Mouse (Mus musculus) common myeloid progenitor, adult 5-6 weeks (primary cell): ENCODE measurements around the gene Sufu. TPM values are rescaled to one million over a fixed set of nuclear protein-coding genes. Genes with fewer than 3 reads are reported as not detected.
A peak's percentile ranks its signal among the peaks of the same experiment; 100 is the strongest.

ENCODE experiments used
- ATAC-seq: replicated peaks from 2 replicates; pipeline ENCODE4 v1.8.0; 2016; ENCODE audit warnings: low read depth, mild to moderate bottlenecking, moderate TSS enrichment, inconsistent platforms; ENCODE audit not compliant: poor library complexity, severe bottlenecking
- total RNA-seq: library from RNA; stranded (forward); fragments of 200-1000, 187-1606 nt; gene quantifications from 2 replicates; pipeline ENCODE4 v1.2.3, GENCODE M21; 2017

Gene Sufu
- total RNA-seq, 1 experiment from 2014 or later = 22.2 TPM

GRCm38 (mm10) chr19:46506372-46506717, 109.6 kb downstream of the Sufu start:
- no peak for ATAC-seq

DNA sequence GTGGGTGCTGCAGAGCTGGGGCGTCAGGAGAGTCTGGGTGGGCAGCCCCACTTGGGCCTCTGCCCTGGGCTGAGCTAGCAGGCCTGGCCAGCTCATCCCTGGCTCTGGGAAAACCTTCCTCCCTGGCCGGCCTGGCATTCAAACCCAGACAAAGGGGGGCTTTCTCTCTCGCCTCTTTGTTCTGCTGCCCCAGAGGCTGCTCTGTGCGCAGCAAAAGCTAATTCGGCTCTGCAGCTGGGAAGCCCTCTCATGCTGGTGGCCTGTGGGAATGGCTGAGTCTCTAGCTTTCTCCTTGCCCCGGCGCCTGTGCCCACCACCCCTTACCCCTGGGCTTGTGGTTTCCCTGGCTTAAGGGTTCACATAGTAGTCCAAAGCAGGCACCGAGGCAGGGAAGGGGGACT, 110.5 kb downstream of the Sufu start:
- no peak for ATAC-seq

- no peak for ATAC-seq
Observed at GRCm38 (mm10) chr19:46507806-46508205, 111.1 kb downstream of the Sufu start.

DNA sequence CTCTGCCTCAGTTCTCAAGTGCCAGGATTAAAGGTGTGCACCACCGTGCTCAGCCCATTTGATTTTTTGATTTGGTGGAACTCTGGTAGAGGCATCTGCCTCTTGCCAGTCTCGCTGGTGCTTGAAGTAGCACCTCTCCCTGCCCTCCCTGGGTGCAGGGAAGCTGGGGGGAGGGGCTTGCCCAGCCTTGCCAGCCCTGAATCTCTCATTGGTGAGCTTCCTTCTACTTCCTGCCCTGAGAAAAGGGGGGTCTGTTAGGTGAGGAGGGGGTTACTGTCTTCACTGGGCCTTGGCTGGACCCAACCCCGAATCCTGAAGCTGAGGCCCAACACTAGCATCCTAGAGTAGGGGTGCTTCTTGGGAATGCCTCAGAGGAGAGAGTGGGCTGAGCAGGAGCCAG, 112.0 kb downstream of the Sufu start:
- no peak for ATAC-seq

GRCm38 (mm10) chr19:46509202-46509601, 112.5 kb downstream of the Sufu start:
- no peak for ATAC-seq

DNA sequence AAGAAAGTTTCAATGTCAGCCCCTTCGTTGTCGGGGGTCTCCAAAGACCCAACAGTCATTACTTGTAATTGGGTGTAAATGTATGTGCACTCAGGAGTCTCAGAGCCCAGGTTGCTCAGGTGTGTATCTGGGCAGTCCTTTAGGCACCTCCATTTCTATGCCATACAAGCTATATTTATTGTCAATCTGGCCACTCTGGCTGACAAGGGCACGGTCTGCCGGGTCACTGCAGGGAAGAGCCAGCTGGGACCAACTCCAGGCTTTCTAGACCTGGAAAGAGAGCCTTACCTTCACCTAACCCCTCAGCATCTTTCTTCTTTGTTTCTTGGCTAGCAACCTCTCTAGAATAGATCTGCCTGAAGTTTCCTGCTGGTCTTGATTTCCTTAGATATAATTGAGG, 113.0 kb downstream of the Sufu start:
- no peak for ATAC-seq

- no peak for ATAC-seq
Observed at GRCm38 (mm10) chr19:46510401-46510800, 113.7 kb downstream of the Sufu start.

DNA sequence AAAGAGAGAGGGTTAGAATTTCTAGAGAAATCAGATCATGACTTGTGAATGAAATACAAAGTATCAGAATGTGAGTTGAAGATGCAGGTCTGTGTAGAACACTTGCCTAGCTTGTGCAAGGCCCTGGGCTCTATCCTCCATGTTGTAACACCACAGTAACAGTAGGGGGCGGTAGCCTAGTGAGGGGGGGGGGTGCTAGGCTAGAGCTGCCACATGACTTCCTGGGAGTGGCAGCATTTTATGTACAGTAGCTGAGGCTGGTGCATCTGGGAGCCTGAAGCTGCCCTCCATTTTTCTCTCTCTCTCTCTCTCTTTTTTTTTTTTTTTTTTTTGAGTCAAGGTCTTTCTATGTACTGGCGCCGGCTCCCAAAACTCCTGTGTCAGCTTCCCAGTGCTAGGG, 114.1 kb downstream of the Sufu start:
- peak; percentile 63 for ATAC-seq

DNA sequence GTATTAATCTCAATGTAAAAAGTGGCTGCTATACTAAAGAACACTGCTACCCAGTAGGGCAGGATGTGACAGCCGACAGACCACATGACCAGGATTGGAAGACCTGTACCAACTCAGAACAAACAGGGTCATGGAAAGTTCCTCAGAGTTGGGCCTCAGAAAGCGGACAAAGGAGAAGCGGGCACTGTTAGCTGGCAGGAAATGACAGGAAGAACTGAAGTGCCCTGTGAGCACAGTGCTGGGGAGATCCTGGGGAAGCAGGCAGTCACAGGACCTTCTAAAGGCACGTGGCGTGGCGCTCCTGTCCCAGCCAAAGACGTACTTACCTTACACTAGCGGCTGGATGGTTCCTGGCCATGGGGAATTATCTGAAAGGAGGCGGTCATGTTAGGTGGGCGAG, 114.6 kb downstream of the Sufu start:
- peak; percentile 69 for ATAC-seq

- ATAC-seq = no peak
Observed at GRCm38 (mm10) chr19:46514387-46514786, 117.7 kb downstream of the Sufu start.

DNA sequence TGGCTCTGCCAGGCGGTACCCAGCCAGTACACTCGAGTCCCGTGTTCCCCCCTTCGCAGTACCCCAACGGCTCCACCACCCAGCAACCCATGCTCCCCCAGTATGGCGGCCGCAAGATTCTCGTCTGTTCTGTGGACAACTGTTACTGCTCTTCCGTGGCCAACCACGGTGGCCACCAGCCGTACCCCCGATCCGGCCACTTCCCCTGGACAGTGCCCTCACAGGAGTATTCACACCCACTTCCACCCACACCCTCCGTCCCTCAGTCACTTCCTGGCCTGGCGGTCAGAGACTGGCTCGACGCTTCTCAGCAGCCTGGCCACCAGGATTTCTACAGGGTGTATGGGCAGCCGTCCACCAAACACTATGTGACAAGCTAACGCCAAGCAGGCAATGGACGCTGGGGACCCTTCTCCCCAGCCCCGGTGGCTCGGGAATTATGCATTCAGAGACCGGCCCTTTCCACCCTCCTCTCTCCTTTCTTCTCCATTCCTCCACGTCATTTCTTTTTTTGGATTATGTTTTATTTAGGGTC, 118.7 kb downstream of the Sufu start:
- no peak for ATAC-seq

DNA sequence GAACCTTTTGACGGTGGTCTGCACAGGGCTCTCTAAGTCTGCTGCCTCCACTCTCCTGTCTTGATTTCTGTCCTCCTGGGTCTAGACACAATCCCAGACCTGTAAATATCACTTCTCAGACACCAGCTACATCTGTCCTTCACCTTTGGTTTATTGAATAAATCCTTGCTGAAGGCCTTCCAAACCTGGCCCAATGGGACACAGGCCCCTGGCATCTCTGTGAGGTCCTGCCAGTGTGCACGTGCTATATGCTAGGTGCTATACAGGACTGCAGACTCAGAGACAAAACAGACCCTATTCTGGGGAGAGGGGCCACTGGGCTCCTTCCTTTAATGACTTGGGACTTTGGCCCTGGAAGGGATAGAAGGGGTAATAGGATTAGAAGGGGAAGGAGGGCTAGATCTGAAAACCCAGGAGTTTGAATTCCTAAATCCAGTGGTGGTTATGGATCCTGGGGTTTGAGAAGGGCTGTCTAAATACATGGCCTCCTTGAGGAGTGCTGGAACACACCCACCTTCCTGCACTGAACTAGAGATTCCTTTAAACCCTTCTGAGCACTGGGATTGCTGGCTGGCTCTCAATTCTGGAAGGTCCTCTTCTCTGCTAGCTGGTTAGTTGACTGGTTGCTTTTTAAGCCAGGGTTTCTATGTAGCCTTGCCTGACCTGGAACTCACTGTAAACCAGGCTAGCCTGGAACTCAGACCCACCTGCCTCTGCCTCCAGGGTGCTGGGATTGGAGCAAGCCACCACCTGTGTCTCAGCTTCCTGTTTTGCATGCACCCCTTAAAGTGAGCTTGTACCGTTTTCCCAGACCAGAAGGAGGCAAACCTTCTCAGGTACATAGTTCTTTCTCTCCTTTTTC, 120.2 kb downstream of the Sufu start:
- no peak for ATAC-seq

DNA sequence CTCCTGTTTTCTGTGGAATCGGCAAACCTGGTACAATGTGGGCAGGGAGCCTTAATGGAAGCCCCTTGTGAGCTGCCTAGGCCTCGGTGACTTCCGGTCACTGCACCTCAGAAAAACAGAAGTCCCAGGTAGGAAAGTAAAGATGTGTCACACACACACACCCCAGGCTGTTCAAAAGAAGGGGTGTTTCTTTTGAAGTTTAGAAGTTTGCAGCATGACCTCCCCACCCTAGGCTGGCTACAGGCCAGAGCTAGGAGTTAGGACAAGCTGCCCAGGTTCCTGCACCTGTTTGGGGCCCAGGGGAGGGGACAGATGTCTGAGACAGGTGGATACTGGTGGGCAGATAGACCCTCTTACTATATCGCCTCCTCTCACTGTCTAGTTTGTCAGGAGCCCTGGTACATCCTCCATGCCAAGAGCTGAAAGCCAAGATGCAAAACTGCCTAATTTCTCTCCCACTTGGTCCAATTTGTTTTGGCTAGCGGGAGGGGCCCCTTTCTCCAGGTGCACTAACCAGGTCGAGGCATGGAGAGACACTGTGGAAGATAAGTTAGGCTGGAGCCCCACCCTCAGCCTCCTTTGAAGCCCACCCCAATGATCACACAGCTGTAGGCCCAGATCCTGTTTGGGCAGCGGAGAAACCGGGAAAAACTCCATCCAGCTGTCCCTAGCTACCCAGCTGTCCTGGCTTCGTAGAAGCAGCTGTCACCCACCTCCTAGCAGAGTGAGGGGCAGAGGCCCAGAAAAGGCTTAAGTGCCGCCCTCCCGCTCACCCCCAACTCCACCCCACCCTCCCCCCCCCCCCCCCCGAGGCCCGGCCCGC, 121.0 kb downstream of the Sufu start:
- ATAC-seq = no peak

GRCm38 (mm10) chr19:46518352-46518787, 121.7 kb downstream of the Sufu start:
- ATAC-seq = peak; percentile 37

DNA sequence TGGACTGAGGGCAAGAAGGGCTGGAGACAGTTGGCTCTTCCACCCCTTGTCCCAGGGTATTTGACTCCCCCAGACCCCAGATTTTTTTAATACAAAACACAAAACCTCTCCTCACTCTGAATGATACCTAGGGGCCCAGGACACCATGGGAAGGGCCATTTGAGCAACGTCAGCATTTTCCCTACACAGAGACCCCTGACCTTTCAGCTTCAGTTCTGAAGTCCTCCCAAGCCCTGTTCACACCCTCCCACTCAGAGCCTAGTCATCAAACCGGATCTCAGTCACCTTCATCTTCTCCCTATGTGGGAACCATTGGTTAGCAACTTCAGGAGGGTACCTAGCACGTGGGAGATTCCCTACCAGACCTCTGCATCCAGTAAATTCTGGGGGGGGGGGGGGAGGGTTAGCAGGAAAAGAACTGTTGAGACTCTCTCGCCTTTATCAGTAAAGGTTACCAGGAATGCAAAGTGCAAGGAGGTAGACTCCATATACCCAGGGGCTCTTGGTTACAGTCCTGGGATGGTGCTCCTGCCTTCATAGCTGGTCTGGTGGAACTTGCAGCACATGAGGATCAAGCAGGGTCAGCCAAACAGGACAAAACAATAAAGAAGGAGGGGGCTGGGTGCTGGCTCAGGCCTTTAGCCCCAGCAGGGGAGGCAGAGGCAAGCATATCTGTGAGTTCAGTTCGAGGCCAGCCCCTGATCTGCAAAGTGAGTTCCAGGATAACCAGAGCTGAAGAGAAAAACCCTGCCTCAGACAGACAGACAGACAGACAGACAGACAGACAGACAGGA, 122.3 kb downstream of the Sufu start:
- no peak for ATAC-seq

DNA sequence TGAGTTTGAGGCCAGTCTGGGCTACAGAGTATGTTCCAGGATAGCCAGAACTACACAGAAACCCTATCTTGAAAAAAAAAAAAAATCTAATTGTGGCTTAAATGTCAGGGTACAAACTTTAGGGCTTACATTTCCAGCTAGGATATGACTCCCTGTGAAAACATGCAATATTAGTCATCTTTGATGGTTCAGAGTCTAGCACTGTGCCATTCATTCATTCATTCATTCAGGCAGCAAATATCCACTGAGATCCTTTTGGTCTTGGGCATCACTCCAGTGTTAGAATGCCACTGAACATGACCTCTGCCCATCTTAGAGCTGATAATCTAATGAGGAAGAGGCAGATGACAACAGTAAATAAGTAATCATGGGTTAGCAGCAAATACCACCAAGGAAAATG, 125.0 kb downstream of the Sufu start:
- ATAC-seq = no peak

DNA sequence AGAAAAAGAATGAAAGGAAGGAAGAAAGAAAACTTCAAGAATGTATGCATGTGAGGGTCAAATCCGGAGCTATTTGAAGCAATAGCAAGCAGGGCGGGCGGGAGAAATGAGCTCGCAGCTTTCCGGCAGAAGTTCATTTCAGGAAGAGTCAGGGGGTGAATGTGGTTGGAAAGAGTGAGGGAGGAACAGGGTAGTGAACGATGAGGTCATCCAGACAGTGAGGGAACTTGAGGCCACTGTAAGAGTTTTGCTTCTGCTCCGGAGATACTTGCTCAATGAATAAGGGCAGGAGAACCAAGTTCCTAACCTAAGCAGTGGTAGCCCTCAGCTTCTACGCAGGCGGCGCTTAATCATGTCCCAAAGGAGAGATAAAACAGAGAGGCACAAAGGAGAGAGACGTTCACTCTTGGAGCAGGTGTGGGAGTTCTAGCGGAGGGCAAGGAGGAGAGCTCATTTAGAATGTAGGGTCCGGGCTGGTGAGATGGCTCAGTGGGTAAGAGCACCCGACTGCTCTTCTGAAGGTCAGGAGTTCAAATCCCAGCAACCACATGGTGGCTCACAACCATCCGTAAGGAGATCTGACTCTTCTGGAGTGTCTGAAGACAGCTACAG, 125.8 kb downstream of the Sufu start:
- ATAC-seq = peak; percentile 77

GRCm38 (mm10) chr19:46523131-46523479, 126.4 kb downstream of the Sufu start:
- ATAC-seq = no peak

- no peak for ATAC-seq
Observed at GRCm38 (mm10) chr19:46523480-46524151, 126.9 kb downstream of the Sufu start.
